Mouse (Mus musculus) megakaryocyte, embryonic 14.5 days (primary cell): Measurements from ENCODE around the gene Tma16. TPM values are rescaled to one million over a fixed set of nuclear protein-coding genes. Genes with fewer than 3 reads are reported as not detected.

Experiments
- H3K27me3 ChIP-seq: replicated peaks from 2 replicates; pipeline ENCODE3; 2012; ENCODE audit warnings: inconsistent platforms
- H3K36me3 ChIP-seq: replicated peaks from 2 replicates; pipeline ENCODE3; 2012; ENCODE audit warnings: low read length, inconsistent platforms, mixed read lengths
- H3K4me1 ChIP-seq: 2 replicates; pipeline ENCODE4 v1.6.1; 2012; ENCODE audit warnings: inconsistent platforms
- H3K4me3 ChIP-seq: replicated peaks from 2 replicates; pipeline ENCODE3; 2012; ENCODE audit warnings: moderate library complexity, mild to moderate bottlenecking, inconsistent platforms
- H3K9me3 ChIP-seq: 2 replicates; pipeline ENCODE4 v1.6.1; 2012; ENCODE audit warnings: inconsistent platforms
- FLI1 ChIP-seq: IDR thresholded peaks from 2 replicates; pipeline ENCODE4 v1.6.1; 2012; ENCODE audit warnings: low read length, inconsistent platforms, mixed read lengths
- GATA1 ChIP-seq: IDR thresholded peaks from 3 replicates; pipeline ENCODE4 v1.6.1; 2012; ENCODE audit warnings: mixed read lengths, low read length, inconsistent platforms, borderline replicate concordance
- polyA plus RNA-seq: library from polyadenylated mRNA; stranded (reverse); fragments of >175 nt; gene quantifications from 2 replicates; pipeline ENCODE4 v1.2.3, GENCODE M21; 2012; ENCODE audit warnings: low replicate concordance; ENCODE audit not compliant: insufficient read depth

Gene Tma16
- polyA plus RNA-seq, 1 experiment, result 2.7 TPM

GRCm38 (mm10) chr8:66433577-66433976 is 52.8 kb downstream of the Tma16 start:
- Histone ChIP-seq H3K9me3 (no peaks in the 10 kb centered on the region), H3K4me1 (peaks cover 22% of the 10 kb centered on the region), H3K36me3 (no peaks in the 10 kb centered on the region), H3K4me3 (no peak overlapping the region), H3K27me3 (no peaks in the 10 kb centered on the region)
- TF ChIP-seq GATA1 (no peak), FLI1 (no peak)

DNA sequence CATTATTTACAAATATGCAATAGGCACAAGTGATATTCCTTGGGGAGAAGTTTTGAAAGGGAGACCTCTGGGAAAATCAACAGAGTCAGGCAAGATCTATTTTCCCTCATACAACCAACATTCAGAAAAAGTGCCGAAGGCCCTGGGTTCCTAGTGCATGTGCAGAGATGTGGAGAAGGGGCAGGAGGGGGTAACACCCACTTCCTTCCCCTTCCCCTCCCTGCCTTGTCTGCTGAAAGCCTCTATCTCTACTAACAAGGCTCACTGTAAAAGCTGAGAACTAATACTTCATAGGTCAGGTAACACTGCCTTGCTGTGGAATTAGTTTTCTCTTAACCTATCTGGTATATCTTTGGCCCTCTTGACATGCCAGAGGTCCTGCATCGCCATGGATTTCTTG is 55.7 kb downstream of the Tma16 start:
- peaks cover 5% of the 10 kb centered on the region for H3K4me1 ChIP-seq
- H3K36me3 ChIP-seq, result no peaks in the 10 kb centered on the region
- H3K9me3 ChIP-seq, result no peaks in the 10 kb centered on the region
- TF ChIP-seq FLI1 (no peak), GATA1 (no peak)
- no peaks in the 10 kb centered on the region for H3K27me3 ChIP-seq
- no peak overlapping the region for H3K4me3 ChIP-seq

Other genes starting within 250 kb of the Tma16 start
- not detected in 2 replicates for gene Tktl2, start 25.2 kb upstream of the Tma16 start, polyA plus RNA-seq
- gene Npy5r, start 201.6 kb upstream of the Tma16 start, polyA plus RNA-seq, result not detected in 2 replicates
- not detected in 2 replicates for gene Npy1r, start 210.7 kb upstream of the Tma16 start, polyA plus RNA-seq